Mouse (Mus musculus) liver, embryonic 13.5 days (tissue): ENCODE results near the gene 1810010D01Rik. TPM values are rescaled to one million over a fixed set of nuclear protein-coding genes. Genes with fewer than 3 reads are reported as not detected.

ENCODE experiments used
- ATAC-seq: fragments of 200-750 bp; cut with Nextera tagmentation; 2 replicates; pipeline ENCODE4 v1.8.0; 2017; ENCODE audit warnings: low read depth, mild to moderate bottlenecking, moderate number of reproducible peaks, moderate library complexity
- DNase-seq: peaks from one replicate; pipeline ENCODE4 v3.0.0; 2022
- H3K27ac ChIP-seq: fragments of 300-500 bp; sonication (generic); 2 replicates; pipeline ENCODE4 v1.5.1; 2015; ENCODE audit warnings: moderate library complexity, mild to moderate bottlenecking, inconsistent platforms
- H3K27me3 ChIP-seq: fragments of 300-500 bp; sonication (generic); 2 replicates; pipeline ENCODE4 v1.6.1; 2015; ENCODE audit warnings: mild to moderate bottlenecking, inconsistent platforms
- H3K36me3 ChIP-seq: fragments of 300-500 bp; sonication (generic); 2 replicates; pipeline ENCODE4 v1.6.1; 2015; ENCODE audit warnings: mild to moderate bottlenecking, inconsistent platforms
- H3K4me1 ChIP-seq: fragments of 300-500 bp; sonication (generic); replicated peaks from 2 replicates; pipeline ENCODE4 v1.6.1; 2015; ENCODE audit warnings: inconsistent platforms
- H3K4me2 ChIP-seq: fragments of 300-500 bp; sonication (generic); 2 replicates; pipeline ENCODE4 v1.6.1; 2015; ENCODE audit warnings: inconsistent platforms, mild to moderate bottlenecking, moderate library complexity
- H3K4me3 ChIP-seq: fragments of 300-500 bp; sonication (generic); replicated peaks from 2 replicates; pipeline ENCODE4 v1.5.1; 2015; ENCODE audit warnings: mild to moderate bottlenecking, inconsistent platforms
- H3K9ac ChIP-seq: fragments of 300-500 bp; sonication (generic); 2 replicates; pipeline ENCODE4 v1.6.1; 2015; ENCODE audit warnings: mild to moderate bottlenecking, inconsistent platforms
- H3K9me3 ChIP-seq: fragments of 300-500 bp; sonication (generic); replicated peaks from 2 replicates; pipeline ENCODE4 v1.6.1; 2016; ENCODE audit warnings: inconsistent platforms
- WGBS: fragments of 180-500 bp; shearing (Covaris S2); methylation state at CpG from one replicate; pipeline ENCODE4 v1.1.7; 2015; ENCODE audit not compliant: insufficient replicate concordance; 5-methylcytosine and 5-hydroxymethylcytosine counted together
- polyA plus RNA-seq: library from polyadenylated mRNA; unstranded; fragments of >200 nt; fragmentation: Nextera tagmentation; extraction: Ambion mirVana; gene quantifications from 2 replicates; pipeline ENCODE4 v1.2.1, GENCODE M21; 2015

Gene 1810010D01Rik
- polyA plus RNA-seq, 1 experiment from 2014 or later: 0.23 TPM

DNA sequence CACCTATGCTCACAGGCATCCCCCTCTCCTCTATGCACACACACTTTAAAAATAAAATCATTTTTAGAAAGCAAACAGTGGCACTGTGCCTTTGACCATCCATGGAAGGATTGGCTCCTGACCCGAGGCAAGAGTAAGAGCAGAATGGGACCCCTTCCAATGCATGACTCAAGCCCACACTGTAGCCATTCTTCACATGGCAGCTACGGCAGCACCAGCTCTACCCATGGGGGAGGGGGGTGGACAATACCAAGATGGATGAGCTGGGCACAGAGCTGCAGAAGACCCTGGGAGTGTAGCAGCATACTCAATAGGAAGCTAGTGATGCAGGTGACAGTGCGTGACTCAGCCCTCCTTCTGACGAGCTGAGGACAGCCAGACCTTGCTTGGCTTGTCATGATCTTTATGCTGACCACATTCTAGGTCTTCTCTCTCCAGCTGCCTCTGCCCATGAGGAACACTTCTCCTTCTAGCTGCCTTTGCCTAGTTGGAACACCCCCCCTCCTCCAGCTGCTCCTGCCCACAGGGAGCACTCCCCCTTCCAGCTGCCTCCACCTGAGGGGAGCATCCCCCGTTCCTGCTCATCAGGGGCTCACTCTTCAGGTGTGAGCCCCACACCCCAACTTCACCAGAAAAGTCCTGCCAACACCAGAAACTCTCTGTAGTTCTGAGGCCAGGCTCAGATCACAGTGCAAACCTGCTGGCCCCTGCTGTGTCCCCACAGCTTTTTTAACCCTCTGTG, 12.6 kb downstream of the 1810010D01Rik start:
- H3K27ac ChIP-seq: no peak overlapping the region
- no peak overlapping the region for H3K4me2 ChIP-seq
- no peaks in the 10 kb centered on the region for H3K4me1 ChIP-seq
- no peak for DNase-seq
- WGBS: 37% methylated on average over 5 of the region's 5 CpGs
- no peaks in the 10 kb centered on the region for H3K27me3 ChIP-seq
- H3K4me3 ChIP-seq: no peak overlapping the region
- no peak for ATAC-seq
- no peaks in the 10 kb centered on the region for H3K9me3 ChIP-seq
- H3K9ac ChIP-seq: no peak overlapping the region
- no peaks in the 10 kb centered on the region for H3K36me3 ChIP-seq

- 40% methylated on average over 3 of the region's 3 CpGs for WGBS
- Histone ChIP-seq H3K9me3 (no peaks in the 10 kb centered on the region), H3K36me3 (no peaks in the 10 kb centered on the region), H3K4me1 (no peaks in the 10 kb centered on the region), H3K4me3 (no peak overlapping the region), H3K4me2 (no peak overlapping the region), H3K27ac (no peak overlapping the region), H3K9ac (no peak overlapping the region), H3K27me3 (no peaks in the 10 kb centered on the region)
- no peak for DNase-seq
- no peak for ATAC-seq
Observed at GRCm38 (mm10) chr7:145194455-145195161, 13.3 kb downstream of the 1810010D01Rik start.

GRCm38 (mm10) chr7:145192836-145193235, 15.1 kb downstream of the 1810010D01Rik start:
- H3K4me2 ChIP-seq: no peak overlapping the region
- no peak overlapping the region for H3K27ac ChIP-seq
- H3K4me1 ChIP-seq: no peaks in the 10 kb centered on the region
- no peaks in the 10 kb centered on the region for H3K9me3 ChIP-seq
- 60% methylated on average over 6 of the region's 6 CpGs for WGBS
- DNase-seq (no peak), ATAC-seq (no peak)
- no peaks in the 10 kb centered on the region for H3K27me3 ChIP-seq
- no peaks in the 10 kb centered on the region for H3K36me3 ChIP-seq
- H3K4me3 ChIP-seq: no peak overlapping the region
- H3K9ac ChIP-seq: no peak overlapping the region

DNA sequence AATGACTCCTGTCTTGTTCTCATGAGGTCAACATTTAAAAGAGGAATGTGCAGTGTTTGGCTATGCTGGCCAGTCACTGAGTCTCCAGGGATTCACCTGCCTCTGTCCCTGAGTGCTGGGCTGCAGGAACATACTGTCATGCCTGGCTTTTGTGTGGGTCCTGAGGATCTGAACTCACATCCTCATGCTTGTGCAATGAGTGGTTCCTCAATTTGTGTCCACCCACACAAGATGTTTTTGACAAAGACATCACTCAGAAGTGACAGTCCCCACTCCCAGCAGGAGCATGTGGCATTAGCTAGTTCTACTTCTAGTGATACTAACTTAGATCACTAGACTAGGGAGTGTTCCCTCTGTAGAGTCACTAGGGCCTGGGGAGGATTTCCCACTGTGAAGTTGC, 17.4 kb downstream of the 1810010D01Rik start:
- Histone ChIP-seq H3K36me3 (no peaks in the 10 kb centered on the region), H3K27ac (no peak overlapping the region), H3K4me1 (no peaks in the 10 kb centered on the region), H3K9me3 (no peaks in the 10 kb centered on the region), H3K4me2 (no peak overlapping the region), H3K4me3 (no peak overlapping the region), H3K27me3 (no peaks in the 10 kb centered on the region), H3K9ac (no peak overlapping the region)
- no peak for ATAC-seq
- no peak for DNase-seq

DNA sequence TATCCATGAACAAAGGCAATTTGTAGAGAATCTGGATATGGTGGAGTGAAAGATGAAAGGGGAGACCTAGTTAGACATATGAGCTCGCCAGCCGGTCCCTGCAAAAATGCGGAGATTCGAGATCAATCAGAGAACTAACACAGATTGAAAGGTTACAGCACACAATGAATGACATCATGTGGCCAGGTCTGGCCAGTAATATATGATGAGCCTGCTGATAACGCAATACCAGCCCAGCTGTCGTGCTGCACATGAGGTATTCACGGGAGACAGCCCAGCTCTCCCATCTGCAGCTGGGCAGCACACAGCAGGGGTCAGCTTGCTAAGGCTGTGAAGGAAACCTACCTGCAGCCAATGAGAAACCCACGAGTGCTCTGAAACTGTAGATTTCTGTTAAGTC, 18.6 kb downstream of the 1810010D01Rik start:
- H3K9ac ChIP-seq: no peak overlapping the region
- H3K27me3 ChIP-seq: no peaks in the 10 kb centered on the region
- no peak for DNase-seq
- WGBS: 59% methylated on average over 8 of the region's 8 CpGs
- H3K36me3 ChIP-seq: no peaks in the 10 kb centered on the region
- H3K4me1 ChIP-seq: no peaks in the 10 kb centered on the region
- no peak overlapping the region for H3K4me3 ChIP-seq
- no peak overlapping the region for H3K4me2 ChIP-seq
- H3K27ac ChIP-seq: no peak overlapping the region
- ATAC-seq: no peak
- H3K9me3 ChIP-seq: no peaks in the 10 kb centered on the region

- Histone ChIP-seq H3K27ac (no peak overlapping the region), H3K4me3 (no peak overlapping the region), H3K9me3 (no peaks in the 10 kb centered on the region), H3K9ac (no peak overlapping the region), H3K4me2 (no peak overlapping the region), H3K4me1 (no peaks in the 10 kb centered on the region), H3K27me3 (no peaks in the 10 kb centered on the region), H3K36me3 (no peaks in the 10 kb centered on the region)
- DNase-seq (no peak), ATAC-seq (no peak)
- WGBS: 35% methylated on average over 3 of the region's 3 CpGs
Observed at GRCm38 (mm10) chr7:145187802-145188201, 20.1 kb downstream of the 1810010D01Rik start.

- Histone ChIP-seq H3K9ac (no peak overlapping the region), H3K36me3 (no peaks in the 10 kb centered on the region), H3K4me1 (no peaks in the 10 kb centered on the region), H3K27ac (no peak overlapping the region), H3K4me2 (no peak overlapping the region), H3K9me3 (no peaks in the 10 kb centered on the region), H3K4me3 (no peak overlapping the region), H3K27me3 (no peaks in the 10 kb centered on the region)
- DNase-seq: no peak
- 40% methylated on average over 4 of the region's 4 CpGs for WGBS
- ATAC-seq: no peak
Observed at GRCm38 (mm10) chr7:145182388-145182787, 25.5 kb downstream of the 1810010D01Rik start.

DNA sequence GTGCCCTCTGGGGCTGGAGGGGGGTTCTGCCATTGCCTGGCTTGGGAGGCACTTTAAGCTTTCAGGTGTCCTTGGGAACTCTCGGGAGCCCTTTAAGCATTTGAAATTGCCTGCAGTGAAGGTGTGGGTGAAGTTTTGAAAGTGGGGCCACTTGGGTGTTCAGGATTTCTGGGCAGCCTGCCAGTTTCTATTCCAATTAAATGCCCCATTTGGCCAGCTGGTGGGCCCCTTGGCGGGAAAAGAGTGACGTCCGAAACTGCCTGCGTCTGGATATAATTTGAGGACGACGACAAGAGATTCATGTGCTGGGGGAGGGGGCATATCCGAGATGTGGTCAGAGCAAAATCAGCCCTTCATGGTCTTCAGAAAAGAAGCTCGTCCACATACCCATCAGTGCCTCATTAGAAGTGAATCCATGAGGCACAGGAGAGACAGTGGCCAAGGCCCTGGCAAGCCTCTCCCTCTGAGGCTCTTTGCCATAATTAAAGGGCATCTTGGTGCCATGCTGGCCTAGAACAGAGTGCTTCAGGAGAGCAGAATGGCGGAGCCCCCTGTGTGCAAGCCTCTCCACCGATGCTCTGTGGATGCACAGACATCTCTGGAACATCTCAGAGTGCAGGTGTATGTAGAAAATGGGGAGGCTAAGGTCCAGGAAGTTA, 26.4 kb downstream of the 1810010D01Rik start:
- DNase-seq (no peak), ATAC-seq (no peak)
- no peaks in the 10 kb centered on the region for H3K9me3 ChIP-seq
- no peak overlapping the region for H3K4me2 ChIP-seq
- no peaks in the 10 kb centered on the region for H3K27me3 ChIP-seq
- no peak overlapping the region for H3K27ac ChIP-seq
- H3K36me3 ChIP-seq: no peaks in the 10 kb centered on the region
- H3K4me1 ChIP-seq: no peaks in the 10 kb centered on the region
- H3K9ac ChIP-seq: no peak overlapping the region
- no peak overlapping the region for H3K4me3 ChIP-seq
- 74% methylated on average over 11 of the region's 11 CpGs for WGBS

- no peaks in the 10 kb centered on the region for H3K27me3 ChIP-seq
- no peak overlapping the region for H3K4me2 ChIP-seq
- H3K4me1 ChIP-seq: no peaks in the 10 kb centered on the region
- DNase-seq (no peak), ATAC-seq (no peak)
- H3K27ac ChIP-seq: no peak overlapping the region
- WGBS: 35% methylated on average over 5 of the region's 5 CpGs
- no peak overlapping the region for H3K4me3 ChIP-seq
- H3K9me3 ChIP-seq: no peaks in the 10 kb centered on the region
- no peaks in the 10 kb centered on the region for H3K36me3 ChIP-seq
- no peak overlapping the region for H3K9ac ChIP-seq
Observed at GRCm38 (mm10) chr7:145179691-145180091, 28.2 kb downstream of the 1810010D01Rik start.

DNA sequence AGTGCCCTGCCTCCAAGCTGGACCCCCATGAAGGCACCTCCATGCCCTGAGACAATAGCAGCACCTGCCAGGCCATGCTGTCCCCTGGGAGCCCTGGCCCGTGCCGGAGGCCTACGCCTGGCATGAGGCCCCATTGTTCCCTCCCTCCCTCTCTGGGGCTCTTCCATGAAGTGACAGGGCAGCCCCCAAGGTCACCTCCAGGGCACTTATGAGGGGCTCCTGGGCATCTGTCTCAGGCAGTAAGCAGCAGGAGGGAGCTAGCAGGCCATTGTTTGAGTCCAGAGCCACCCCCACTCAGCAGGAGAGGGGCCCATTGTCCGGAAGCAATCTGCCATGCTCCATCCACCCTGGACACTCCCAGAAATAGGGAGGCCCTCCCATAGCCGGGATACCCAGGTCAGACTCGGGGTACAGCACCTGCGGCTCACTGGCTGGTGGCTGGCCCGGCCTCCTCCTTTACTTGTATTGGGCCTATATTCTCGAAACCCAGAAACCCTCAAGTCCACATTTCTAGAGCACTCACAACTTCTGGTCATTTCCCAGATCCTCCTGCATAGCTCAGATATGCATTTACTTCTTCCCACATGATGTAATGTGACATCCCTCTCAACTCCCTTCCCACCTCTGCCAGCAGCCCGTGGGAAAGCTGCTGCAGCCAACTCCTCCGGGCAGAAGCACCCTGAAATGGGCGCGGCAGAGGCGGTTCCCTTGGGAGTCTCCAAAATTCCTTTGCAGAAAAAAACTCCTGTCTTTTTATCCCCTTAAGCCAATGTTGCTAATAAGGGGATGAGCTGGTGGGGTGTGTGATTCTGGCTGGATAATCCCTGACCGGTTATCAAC, 30.9 kb downstream of the 1810010D01Rik start:
- ATAC-seq: no peak
- H3K9ac ChIP-seq: no peak overlapping the region

DNA sequence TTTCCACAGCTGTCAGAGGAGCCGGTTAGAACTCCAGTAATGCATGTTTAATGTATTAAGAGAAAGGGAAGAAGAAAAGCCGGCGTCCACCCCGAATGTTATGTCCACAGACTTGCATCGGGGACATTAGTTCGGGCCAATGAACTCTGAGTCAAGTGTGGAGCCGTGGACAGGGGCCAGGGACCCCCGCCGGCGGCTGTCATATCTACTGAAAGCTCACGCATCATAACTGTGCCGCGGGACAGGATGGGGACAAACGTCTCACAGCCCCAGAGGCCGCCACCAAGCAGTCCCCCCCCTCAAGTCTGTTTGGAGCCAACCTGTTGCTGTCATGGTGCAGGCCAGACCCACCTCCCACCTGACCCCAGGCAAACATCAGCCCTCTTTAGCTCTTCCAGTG, 34.4 kb downstream of the 1810010D01Rik start:
- H3K27ac ChIP-seq: no peak overlapping the region
- H3K4me2 ChIP-seq: no peak overlapping the region
- H3K9me3 ChIP-seq: no peaks in the 10 kb centered on the region
- no peaks in the 10 kb centered on the region for H3K36me3 ChIP-seq
- 63% methylated on average over 15 of the region's 15 CpGs for WGBS
- DNase-seq (no peak), ATAC-seq (no peak)
- H3K4me3 ChIP-seq: no peak overlapping the region
- H3K4me1 ChIP-seq: no peaks in the 10 kb centered on the region
- H3K27me3 ChIP-seq: peaks cover 9% of the 10 kb centered on the region; the same call in 1 of the 2 replicates
- H3K9ac ChIP-seq: no peak overlapping the region

More for the DNA sequence above, 30.9 kb downstream of the 1810010D01Rik start:
- peaks cover 7% of the 10 kb centered on the region; the same call in 1 of the 2 replicates for H3K27me3 ChIP-seq
- H3K4me2 ChIP-seq: no peak overlapping the region
- H3K4me3 ChIP-seq: no peak overlapping the region
- H3K4me1 ChIP-seq: no peaks in the 10 kb centered on the region
- WGBS: 63% methylated on average over 15 of the region's 15 CpGs
- H3K27ac ChIP-seq: no peak overlapping the region
- H3K36me3 ChIP-seq: no peaks in the 10 kb centered on the region
- no peaks in the 10 kb centered on the region for H3K9me3 ChIP-seq
- DNase-seq: no peak
